Mouse (Mus musculus): Measurements from ENCODE around the gene Pds5a.
"Not testable (repeated sequence)": the region's sequence is repeated elsewhere in the genome, so short reads cannot be mapped to it uniquely, and the experiment has no call there.

The Pds5a gene

GRCm38 (mm10) chr5:65696821-65697485 lies 1.1 kb downstream of the Pds5a start:
- peak; percentile 78 to 82 for DNase-seq (ENCODE audit: low spot score in 2 of 2)

DNA sequence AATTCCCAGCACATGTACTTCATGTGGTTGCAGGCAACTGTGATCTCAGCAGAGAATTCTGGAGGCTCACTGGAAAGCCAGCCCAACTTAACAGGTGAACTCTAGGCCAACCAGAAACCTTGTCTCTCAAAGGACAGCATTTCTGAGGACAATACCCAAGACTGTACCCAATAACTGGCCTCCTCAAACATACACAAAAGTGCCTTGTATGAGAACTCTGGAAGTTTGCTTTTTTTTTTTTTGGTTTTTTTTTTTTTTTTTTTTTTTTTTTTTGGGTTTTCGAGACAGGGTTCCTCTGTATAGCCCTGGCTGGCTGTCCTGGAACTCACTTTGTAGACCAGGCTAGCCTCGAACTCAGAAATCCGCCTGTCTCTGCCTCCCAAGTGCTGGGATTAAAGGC lies 4.0 kb downstream of the Pds5a start:
- not testable (repeated sequence) for DNase-seq (ENCODE audit: low spot score in 2 of 2)

DNA sequence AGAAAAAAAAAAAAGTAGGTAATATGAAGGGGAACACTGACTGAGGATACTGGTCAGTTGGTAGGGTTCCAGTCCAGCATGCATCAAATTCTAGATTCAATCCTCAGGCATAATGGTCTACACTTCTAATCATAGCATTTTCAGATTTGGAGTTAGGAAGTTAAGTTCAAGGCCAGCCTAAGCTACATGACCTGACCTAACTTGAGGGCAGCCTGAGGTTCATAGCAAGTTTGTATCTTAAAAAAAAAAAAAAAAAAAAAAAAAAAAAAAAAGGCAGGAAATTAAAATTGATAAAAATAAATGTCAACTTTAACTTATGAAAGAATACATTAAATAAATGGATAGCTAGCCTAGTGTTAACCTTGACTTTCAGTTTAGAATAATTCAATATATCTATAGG lies 5.1 kb downstream of the Pds5a start:
- DNase-seq (ENCODE audit: low spot score in 2 of 2), result no peak

- no peak for DNase-seq (ENCODE audit: low spot score in 2 of 2)
Observed at GRCm38 (mm10) chr5:65688806-65689205, 9.3 kb downstream of the Pds5a start.

DNA sequence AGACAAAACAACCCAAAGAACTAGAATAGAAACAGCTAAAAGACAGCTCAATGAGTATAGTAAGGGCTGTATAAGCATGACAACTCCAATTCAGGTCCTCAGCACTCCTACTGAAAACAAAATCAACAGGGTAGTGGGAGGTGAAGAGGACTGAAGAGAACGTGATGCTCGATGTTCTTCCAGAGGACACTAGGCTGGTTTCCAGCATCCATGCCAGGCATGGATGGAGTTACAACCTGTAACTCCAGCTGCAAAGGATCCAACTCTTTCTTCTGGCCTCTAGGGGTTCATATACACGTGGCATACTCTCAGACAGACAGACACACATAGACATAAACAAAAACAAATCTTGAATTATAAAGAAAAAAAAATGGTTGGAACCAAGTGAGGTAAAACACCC lies 11.3 kb downstream of the Pds5a start:
- DNase-seq (ENCODE audit: low spot score in 2 of 2), result no peak

DNA sequence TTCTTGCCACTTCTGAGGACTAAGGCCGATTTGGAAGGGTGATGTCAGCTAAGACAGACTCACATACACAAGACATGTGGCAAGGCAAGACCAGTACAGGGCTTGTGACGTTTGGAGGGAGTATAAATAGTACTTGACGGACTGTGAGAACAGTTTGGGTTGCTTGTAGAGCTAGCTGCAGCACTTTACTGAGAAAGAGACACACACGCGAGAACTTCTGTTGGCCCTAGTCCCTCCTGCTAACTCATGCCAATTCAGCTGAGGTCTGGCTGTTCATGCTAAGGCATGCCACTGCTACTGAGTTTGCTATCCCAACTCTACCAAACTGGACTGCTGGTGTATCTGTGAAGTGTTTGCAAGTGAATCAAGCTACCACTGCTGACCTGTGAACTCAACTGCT lies 19.2 kb downstream of the Pds5a start:
- DNase-seq (ENCODE audit: low spot score in 2 of 2), result no peak

DNA sequence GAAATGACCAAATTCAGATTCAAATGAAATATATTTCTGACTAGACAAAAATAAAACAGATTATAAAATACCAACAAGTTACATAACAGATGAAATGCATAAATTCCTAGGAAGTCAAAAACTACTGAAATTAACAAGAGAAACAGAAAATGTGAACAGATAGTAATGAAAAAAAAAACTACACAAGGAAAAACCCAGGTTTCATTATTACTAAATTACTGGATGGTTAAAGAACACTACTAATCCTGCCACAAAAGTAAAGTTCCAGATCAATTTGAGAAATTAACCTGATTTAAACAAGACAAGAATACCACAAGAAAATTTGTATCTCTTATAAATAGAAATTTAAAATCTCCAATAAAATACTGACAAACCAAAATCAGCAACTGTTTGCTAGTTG lies 25.9 kb downstream of the Pds5a start:
- no peak for DNase-seq (ENCODE audit: low spot score in 2 of 2)

- DNase-seq (ENCODE audit: low spot score in 2 of 2), result no peak
Observed at GRCm38 (mm10) chr5:65667644-65668043, 30.4 kb downstream of the Pds5a start.

DNA sequence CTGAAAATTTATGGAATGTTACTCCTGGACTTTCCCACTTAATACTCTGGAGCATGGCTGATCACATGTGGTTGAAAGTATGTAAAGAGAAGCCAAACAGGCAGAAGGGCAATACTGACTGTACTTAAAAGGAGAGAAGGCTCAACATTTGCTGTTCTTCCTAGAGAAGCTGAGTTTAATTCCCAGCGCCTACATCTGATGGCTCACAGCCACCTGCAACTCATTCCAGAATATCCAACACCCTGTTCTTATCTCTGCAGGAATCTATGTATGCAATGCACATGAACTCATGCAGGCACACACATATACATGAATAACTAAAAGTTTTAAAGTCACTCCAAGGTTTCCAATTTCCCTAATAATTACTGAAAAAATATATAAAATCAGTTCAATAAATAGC lies 32.7 kb downstream of the Pds5a start:
- DNase-seq (ENCODE audit: low spot score in 2 of 2), result no peak

GRCm38 (mm10) chr5:65661958-65662357 lies 36.1 kb downstream of the Pds5a start:
- no peak for DNase-seq (ENCODE audit: low spot score in 2 of 2)

- no peak for DNase-seq (ENCODE audit: low spot score in 2 of 2)
Observed at GRCm38 (mm10) chr5:65653786-65654185, 44.3 kb downstream of the Pds5a start.

GRCm38 (mm10) chr5:65638896-65639295 lies 59.2 kb downstream of the Pds5a start:
- no peak for DNase-seq (ENCODE audit: low spot score in 2 of 2)

DNA sequence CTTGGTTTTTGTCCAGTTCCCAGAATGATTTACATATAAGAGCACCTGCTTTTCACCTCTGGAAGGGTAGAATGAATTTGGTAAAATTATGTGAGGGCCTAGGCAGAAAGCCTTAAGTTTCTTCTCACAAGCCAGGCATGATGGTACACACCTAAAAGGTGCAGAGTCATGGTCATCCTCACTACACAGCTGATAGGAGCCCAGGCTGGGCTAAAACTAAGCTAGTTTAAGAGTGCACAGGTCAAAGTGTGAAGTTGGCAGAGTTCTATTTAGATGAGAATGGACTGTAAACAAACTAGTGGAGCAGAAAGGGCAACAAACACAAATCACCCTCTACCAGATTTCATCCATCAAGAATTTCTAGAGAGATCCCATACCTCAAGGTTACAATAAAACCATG lies 73.7 kb downstream of the Pds5a start:
- DNase-seq (ENCODE audit: low spot score in 2 of 2), result no peak

DNA sequence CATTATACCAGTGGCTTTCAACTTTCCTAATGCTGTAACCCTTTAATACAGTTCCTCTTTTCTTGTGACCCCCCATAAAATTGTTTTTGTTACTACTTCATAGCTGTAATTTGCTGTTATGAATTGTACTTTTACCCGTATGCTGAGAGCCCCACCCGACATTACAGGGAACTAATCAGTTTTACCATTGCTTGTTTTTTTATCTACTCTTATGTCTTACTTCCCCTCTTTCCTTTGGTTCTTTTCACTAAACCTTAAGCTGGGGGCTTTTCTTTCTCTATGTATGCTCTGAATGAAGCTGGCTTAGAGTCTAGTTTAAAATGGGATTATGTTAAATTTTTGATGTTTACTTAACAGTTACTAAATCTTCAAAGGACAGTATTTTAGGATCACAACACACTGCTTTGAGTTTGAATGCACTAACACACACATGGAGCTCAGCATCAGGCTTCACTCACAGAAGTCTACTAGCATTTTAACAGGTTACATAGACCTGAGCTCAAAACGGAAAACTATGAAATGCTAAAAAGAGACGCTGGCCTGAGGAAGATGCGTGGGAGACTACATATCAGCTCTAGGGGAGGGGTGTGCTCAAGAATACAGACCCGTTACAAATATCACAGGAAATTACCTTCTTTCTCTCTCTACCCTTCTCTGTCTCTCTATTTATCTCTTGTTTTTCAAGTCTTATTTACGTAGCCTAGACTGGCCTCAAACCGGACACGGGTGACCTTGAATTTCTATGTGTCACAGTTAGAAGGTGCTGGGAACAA lies 84.7 kb downstream of the Pds5a start:
- no peak for DNase-seq (ENCODE audit: low spot score in 2 of 2)

GRCm38 (mm10) chr5:65610541-65610940 lies 87.5 kb downstream of the Pds5a start:
- DNase-seq (ENCODE audit: low spot score in 2 of 2), result no peak

GRCm38 (mm10) chr5:65609769-65610168 lies 88.3 kb downstream of the Pds5a start:
- DNase-seq (ENCODE audit: low spot score in 2 of 2), result no peak

- no peak for DNase-seq (ENCODE audit: low spot score in 2 of 2)
Observed at GRCm38 (mm10) chr5:65606820-65607219, 91.3 kb downstream of the Pds5a start.

DNA sequence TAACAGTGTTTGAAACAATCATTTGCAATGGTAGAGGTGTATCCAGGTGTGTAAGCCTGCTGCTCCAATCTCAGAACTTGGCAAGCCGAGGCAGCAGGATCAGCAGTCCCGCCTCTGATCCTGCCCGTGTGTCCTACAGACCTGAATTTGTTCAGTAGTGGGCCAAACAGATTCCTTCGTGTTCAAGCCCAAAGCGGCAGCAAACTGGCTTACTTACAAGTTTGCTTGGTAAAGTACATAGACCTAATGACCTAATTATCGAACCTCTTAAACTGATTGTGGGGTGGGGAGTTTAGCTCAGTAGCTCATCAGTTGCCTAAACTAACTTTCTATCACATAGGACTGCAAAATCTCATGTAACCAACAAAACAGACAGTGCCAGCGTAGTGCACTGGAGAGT lies 98.4 kb downstream of the Pds5a start:
- no peak for DNase-seq (ENCODE audit: low spot score in 2 of 2)

- DNase-seq (ENCODE audit: low spot score in 2 of 2), result no peak
Observed at GRCm38 (mm10) chr5:65592421-65592820, 105.7 kb downstream of the Pds5a start.

DNA sequence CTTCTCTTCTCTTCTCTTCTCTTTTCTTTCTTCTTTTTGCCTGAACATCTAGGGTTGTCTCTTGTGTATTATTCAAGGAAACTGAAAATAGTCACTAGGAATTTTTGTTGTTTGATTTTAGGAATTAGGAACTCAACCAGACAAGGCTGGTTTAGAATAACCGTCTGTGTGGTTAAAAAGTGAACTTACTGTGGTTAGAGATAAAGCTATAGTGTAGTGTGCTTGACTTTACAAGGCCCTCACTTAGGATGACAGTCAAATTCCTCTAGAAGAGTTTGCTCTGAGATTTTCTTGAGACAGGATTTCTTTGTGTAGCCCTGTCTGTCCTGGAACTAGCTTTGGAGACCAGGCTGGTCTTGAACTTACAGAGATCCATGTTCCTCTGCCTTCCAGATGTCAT lies 107.9 kb downstream of the Pds5a start:
- no peak for DNase-seq (ENCODE audit: low spot score in 2 of 2)

DNA sequence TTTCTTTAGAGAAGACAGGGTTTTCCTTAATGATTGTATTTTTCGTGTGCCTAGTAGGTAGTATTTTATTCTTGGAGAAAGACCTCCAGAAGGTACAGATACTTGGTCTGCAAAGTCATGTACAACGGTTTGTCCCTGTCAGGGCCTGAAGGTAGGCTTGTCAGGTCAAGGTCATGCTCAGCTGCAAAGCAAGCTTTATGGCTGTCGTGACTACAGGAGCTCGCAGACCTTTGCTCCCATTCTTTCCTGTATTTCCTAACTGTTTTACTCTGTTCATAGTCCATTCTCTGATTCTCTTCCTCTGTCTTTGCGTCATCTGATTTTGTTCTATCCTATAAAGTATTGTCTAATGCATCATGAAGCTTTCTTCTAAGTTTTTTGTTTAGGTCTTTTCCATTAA lies 111.8 kb downstream of the Pds5a start:
- no peak for DNase-seq (ENCODE audit: low spot score in 2 of 2)

DNA sequence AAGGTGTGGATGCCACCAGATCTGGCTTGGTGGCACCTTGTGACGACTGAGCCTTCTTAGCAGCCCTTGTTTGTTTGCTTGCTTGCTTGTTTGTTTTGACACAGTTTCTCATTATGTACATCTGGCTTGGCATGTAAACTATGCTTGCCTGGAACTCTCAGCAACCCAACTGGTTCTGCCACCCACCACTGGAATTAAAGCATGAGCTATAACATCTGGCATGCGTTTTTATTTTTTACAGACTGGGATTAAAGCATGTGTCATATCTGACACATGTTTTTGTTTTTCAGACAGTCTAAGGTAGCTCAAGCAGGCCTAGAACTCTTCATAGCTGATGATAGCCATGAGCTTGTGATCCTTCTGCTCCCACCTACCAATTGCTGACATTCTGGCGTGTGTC lies 119.5 kb downstream of the Pds5a start:
- DNase-seq (ENCODE audit: low spot score in 2 of 2), result no peak

GRCm38 (mm10) chr5:65575896-65576295 lies 122.2 kb downstream of the Pds5a start:
- no peak for DNase-seq (ENCODE audit: low spot score in 2 of 2)

- DNase-seq (ENCODE audit: low spot score in 2 of 2), result no peak
Observed at GRCm38 (mm10) chr5:65574876-65575275, 123.2 kb downstream of the Pds5a start.
